Mouse (Mus musculus): ENCODE measurements around the gene Gm3417. TPM values are rescaled to one million over a fixed set of nuclear protein-coding genes. Genes with fewer than 3 reads are reported as not detected.
"Not testable (repeated sequence)": the region's sequence is repeated elsewhere in the genome, so short reads cannot be mapped to it uniquely, and the experiment has no call there.

Gm3417 gene
- polyA plus RNA-seq, 1 experiment from 2014 or later: not detected

GRCm38 (mm10) chr17:14943729-14944059, 34.9 kb downstream of the Gm3417 start:
- Histone ChIP-seq H3K27ac (peak overlapping the region; percentile 84; the same call in 1 of the 2 replicates), H3K36me3 (replicated peaks) (peaks cover 14% of the 10 kb centered on the region; the same call in 1 of the 2 replicates), H3K9ac (peak overlapping the region; percentile 70), H3K27me3 (replicated peaks) (no peaks in the 10 kb centered on the region), H3K4me3 (peak overlapping the region; percentile 91), H3K4me2 (peak overlapping the region; percentile 96), H3K9me3 (no peaks in the 10 kb centered on the region), H3K4me1 (peaks cover 28% of the 10 kb centered on the region)
- WGBS: 21% methylated on average over 16 of the region's 16 CpGs
- ATAC-seq (replicated peaks): no peak; the same call in 1 of the 2 replicates

- Histone ChIP-seq H3K27me3 (replicated peaks) (no peaks in the 10 kb centered on the region), H3K27ac (peak within 1 kb of the TSS; percentile 84), H3K36me3 (replicated peaks) (peaks cover 14% of the 10 kb centered on the region; the same call in 1 of the 2 replicates), H3K4me3 (peak within 1 kb of the TSS; percentile 91), H3K9ac (peak within 1 kb of the TSS; percentile 70), H3K4me1 (peaks cover 28% of the 10 kb centered on the region), H3K4me2 (peak within 1 kb of the TSS; percentile 96), H3K9me3 (no peaks in the 10 kb centered on the region)
- ATAC-seq (replicated peaks): peak; percentile 99
- WGBS: under 1% methylated on average over 54 of the region's 54 CpGs
Observed at GRCm38 (mm10) chr17:14943009-14943728, 35.4 kb downstream of the Gm3417 start, which contains the start of the genes Wdr27 and 1600012H06Rik. Wdr27 (minus strand) TSS chr17:14943158. 1600012H06Rik (plus strand) TSS chr17:14943184.

- H3K27ac ChIP-seq; H3K27me3 ChIP-seq (replicated peaks); ATAC-seq (replicated peaks); H3K9me3 ChIP-seq: not testable (repeated sequence)
- Histone ChIP-seq H3K9ac (peak overlapping the region; percentile 70; the same call in 1 of the 2 replicates), H3K4me1 (peaks cover 28% of the 10 kb centered on the region), H3K4me2 (peak overlapping the region; percentile 96), H3K36me3 (replicated peaks) (peaks cover 14% of the 10 kb centered on the region; the same call in 1 of the 2 replicates), H3K4me3 (peak overlapping the region; percentile 91)
- 65% methylated on average over 6 of the region's 6 CpGs for WGBS
Observed at GRCm38 (mm10) chr17:14942181-14942580, 36.4 kb downstream of the Gm3417 start.

- Histone ChIP-seq H3K4me3 (no peak overlapping the region), H3K27me3 (replicated peaks) (no peaks in the 10 kb centered on the region), H3K9ac (no peak overlapping the region), H3K36me3 (replicated peaks) (no peaks in the 10 kb centered on the region), H3K4me1 (no peaks in the 10 kb centered on the region), H3K4me2 (no peak overlapping the region), H3K9me3 (no peaks in the 10 kb centered on the region), H3K27ac (no peak overlapping the region)
- WGBS: 72% methylated on average over 5 of the region's 5 CpGs
- ATAC-seq (replicated peaks): no peak
Observed at GRCm38 (mm10) chr17:14935841-14936605, 42.6 kb downstream of the Gm3417 start.

GRCm38 (mm10) chr17:14935280-14935679, 43.3 kb downstream of the Gm3417 start:
- not testable (repeated sequence) for H3K9ac ChIP-seq; ATAC-seq (replicated peaks); H3K27me3 ChIP-seq (replicated peaks); H3K4me1 ChIP-seq; H3K4me3 ChIP-seq; H3K9me3 ChIP-seq; H3K4me2 ChIP-seq; H3K27ac ChIP-seq; H3K36me3 ChIP-seq (replicated peaks)
- 87% methylated on average over 14 of the region's 14 CpGs for WGBS

- Histone ChIP-seq H3K4me2 (no peak overlapping the region), H3K27ac (no peak overlapping the region), H3K9ac (no peak overlapping the region), H3K36me3 (replicated peaks) (no peaks in the 10 kb centered on the region), H3K27me3 (replicated peaks) (no peaks in the 10 kb centered on the region), H3K4me1 (no peaks in the 10 kb centered on the region), H3K4me3 (no peak overlapping the region), H3K9me3 (no peaks in the 10 kb centered on the region)
- no peak for ATAC-seq (replicated peaks)
- 86% methylated on average over 5 of the region's 5 CpGs for WGBS
Observed at GRCm38 (mm10) chr17:14931469-14931868, 47.1 kb downstream of the Gm3417 start.

GRCm38 (mm10) chr17:14930697-14931096, 47.9 kb downstream of the Gm3417 start:
- 85% methylated on average over 7 of the region's 7 CpGs for WGBS
- Histone ChIP-seq H3K27ac (no peak overlapping the region), H3K27me3 (replicated peaks) (no peaks in the 10 kb centered on the region), H3K36me3 (replicated peaks) (no peaks in the 10 kb centered on the region), H3K4me2 (no peak overlapping the region), H3K4me1 (no peaks in the 10 kb centered on the region), H3K9me3 (no peaks in the 10 kb centered on the region), H3K9ac (no peak overlapping the region), H3K4me3 (no peak overlapping the region)
- ATAC-seq (replicated peaks): no peak

- H3K27me3 ChIP-seq (replicated peaks): no peaks in the 10 kb centered on the region
- H3K27ac ChIP-seq: no peak overlapping the region
- H3K4me3 ChIP-seq: no peak overlapping the region
- H3K4me2 ChIP-seq: no peak overlapping the region
- WGBS: 73% methylated on average over 5 of the region's 5 CpGs
- H3K4me1 ChIP-seq: no peaks in the 10 kb centered on the region
- no peaks in the 10 kb centered on the region for H3K9me3 ChIP-seq
- no peaks in the 10 kb centered on the region for H3K36me3 ChIP-seq (replicated peaks)
- no peak overlapping the region for H3K9ac ChIP-seq
- no peak for ATAC-seq (replicated peaks)
Observed at GRCm38 (mm10) chr17:14928631-14929030, 50.0 kb downstream of the Gm3417 start.

GRCm38 (mm10) chr17:14927644-14928218, 50.9 kb downstream of the Gm3417 start:
- ATAC-seq (replicated peaks): no peak
- Histone ChIP-seq H3K4me3 (no peak overlapping the region), H3K9me3 (no peaks in the 10 kb centered on the region), H3K27me3 (replicated peaks) (no peaks in the 10 kb centered on the region), H3K4me1 (no peaks in the 10 kb centered on the region), H3K9ac (no peak overlapping the region), H3K36me3 (replicated peaks) (no peaks in the 10 kb centered on the region), H3K4me2 (no peak overlapping the region), H3K27ac (no peak overlapping the region)
- WGBS: 83% methylated on average over 8 of the region's 8 CpGs

- WGBS: 75% methylated on average over 6 of the region's 6 CpGs
Observed at GRCm38 (mm10) chr17:14921582-14921981, 57.0 kb downstream of the Gm3417 start.

GRCm38 (mm10) chr17:14917866-14918265, 60.7 kb downstream of the Gm3417 start:
- Histone ChIP-seq H3K4me1 (no peaks in the 10 kb centered on the region), H3K27ac (no peak overlapping the region), H3K9me3 (no peaks in the 10 kb centered on the region), H3K27me3 (replicated peaks) (no peaks in the 10 kb centered on the region), H3K4me3 (no peak overlapping the region), H3K9ac (no peak overlapping the region), H3K4me2 (no peak overlapping the region), H3K36me3 (replicated peaks) (no peaks in the 10 kb centered on the region)
- WGBS: 89% methylated on average over 8 of the region's 8 CpGs
- no peak for ATAC-seq (replicated peaks)

More at GRCm38 (mm10) chr17:14921582-14921981, 57.0 kb downstream of the Gm3417 start:
- H3K36me3 ChIP-seq (replicated peaks): no peaks in the 10 kb centered on the region
- no peak overlapping the region for H3K4me2 ChIP-seq
- H3K27ac ChIP-seq: no peak overlapping the region
- no peak overlapping the region for H3K4me3 ChIP-seq
- H3K4me1 ChIP-seq: no peaks in the 10 kb centered on the region
- H3K9ac ChIP-seq: no peak overlapping the region
- no peaks in the 10 kb centered on the region for H3K27me3 ChIP-seq (replicated peaks)
- ATAC-seq (replicated peaks): no peak
- H3K9me3 ChIP-seq: no peaks in the 10 kb centered on the region

GRCm38 (mm10) chr17:14914401-14914800, 64.2 kb downstream of the Gm3417 start:
- Histone ChIP-seq H3K9me3 (no peaks in the 10 kb centered on the region), H3K27me3 (replicated peaks) (no peaks in the 10 kb centered on the region), H3K36me3 (replicated peaks) (no peaks in the 10 kb centered on the region), H3K4me1 (no peaks in the 10 kb centered on the region), H3K27ac (no peak overlapping the region), H3K4me2 (no peak overlapping the region), H3K9ac (no peak overlapping the region), H3K4me3 (no peak overlapping the region)
- ATAC-seq (replicated peaks): no peak
- WGBS: 89% methylated on average over 4 of the region's 4 CpGs

All from midbrain, embryonic 15.5 days (tissue).